Mouse (Mus musculus): ENCODE data around the gene Hoxb13. TPM values are rescaled to one million over a fixed set of nuclear protein-coding genes. Genes with fewer than 3 reads are reported as not detected.
A peak's percentile ranks its signal among the peaks of the same experiment; 100 is the strongest.

Hoxb13 gene
- polyA plus RNA-seq, 1 experiment from 2014 or later: not detected

- ATAC-seq (ENCODE audit: insufficient number of reproducible peaks, insufficient read depth, low FRiP score, low TSS enrichment, low read depth): no peak
- Histone ChIP-seq H3K27me3 (peaks cover 95% of the 10 kb centered on the region), H3K36me3 (no peaks in the 10 kb centered on the region), H3K27ac (no peak overlapping the region), H3K4me2 (no peak overlapping the region; the same call in 1 of the 2 replicates), H3K4me1 (replicated peaks) (0 out of 2 replicates have a peak, but pooled peaks cover 8% of the 10 kb centered on the region), H3K9me3 (no peaks in the 10 kb centered on the region), H3K9ac (replicated peaks) (no peak overlapping the region), H3K4me3 (replicated peaks) (peak overlapping the region; percentile 12)
- WGBS: under 1% methylated on average over 16 of the region's 16 CpGs
Observed at GRCm38 (mm10) chr11:96203789-96204186, 9.7 kb downstream of the Hoxb13 start.

DNA sequence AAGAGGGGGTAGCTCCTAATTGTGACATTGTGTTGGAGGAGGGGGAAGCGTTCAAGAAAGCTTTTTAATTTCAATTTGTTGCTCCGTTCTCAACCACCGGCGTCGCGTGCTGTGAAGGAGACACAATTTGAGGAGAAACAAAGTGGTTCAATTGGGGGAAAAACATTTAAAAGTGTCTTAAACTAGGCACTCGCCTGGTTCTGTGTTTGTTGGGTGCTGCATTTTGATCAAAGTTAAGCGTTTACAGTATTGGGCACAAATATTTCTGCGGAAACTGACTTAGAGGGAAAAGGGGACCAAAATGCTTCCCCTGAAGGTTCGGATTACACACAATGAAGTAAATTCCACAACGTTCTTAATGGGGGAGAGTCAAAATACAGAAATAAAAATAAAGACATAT lies 10.2 kb downstream of the Hoxb13 start:
- 2% methylated on average over 11 of the region's 11 CpGs for WGBS
- Histone ChIP-seq H3K27ac (no peak overlapping the region), H3K4me3 (replicated peaks) (no peak overlapping the region), H3K9ac (replicated peaks) (no peak overlapping the region), H3K9me3 (no peaks in the 10 kb centered on the region), H3K27me3 (peaks cover 95% of the 10 kb centered on the region), H3K36me3 (no peaks in the 10 kb centered on the region), H3K4me1 (replicated peaks) (0 out of 2 replicates have a peak, but pooled peaks cover 8% of the 10 kb centered on the region), H3K4me2 (no peak overlapping the region)
- ATAC-seq (ENCODE audit: insufficient number of reproducible peaks, insufficient read depth, low FRiP score, low TSS enrichment, low read depth): no peak

GRCm38 (mm10) chr11:96205426-96206131 lies 11.5 kb downstream of the Hoxb13 start:
- WGBS: 2% methylated on average over 15 of the region's 15 CpGs
- no peak overlapping the region for H3K9ac ChIP-seq (replicated peaks)
- H3K4me1 ChIP-seq (replicated peaks): 0 out of 2 replicates have a peak, but pooled peaks cover 4% of the 10 kb centered on the region
- H3K4me3 ChIP-seq (replicated peaks): no peak overlapping the region
- no peaks in the 10 kb centered on the region for H3K9me3 ChIP-seq
- no peak for ATAC-seq (ENCODE audit: insufficient number of reproducible peaks, insufficient read depth, low FRiP score, low TSS enrichment, low read depth)
- no peak overlapping the region for H3K27ac ChIP-seq
- no peaks in the 10 kb centered on the region for H3K36me3 ChIP-seq
- no peak overlapping the region for H3K4me2 ChIP-seq
- H3K27me3 ChIP-seq: peaks cover 91% of the 10 kb centered on the region

- H3K4me2 ChIP-seq: no peak overlapping the region
- H3K9ac ChIP-seq (replicated peaks): no peak overlapping the region
- no peaks in the 10 kb centered on the region for H3K36me3 ChIP-seq
- no peak for ATAC-seq (ENCODE audit: insufficient number of reproducible peaks, insufficient read depth, low FRiP score, low TSS enrichment, low read depth)
- H3K27ac ChIP-seq: no peak overlapping the region
- 0 out of 2 replicates have a peak, but pooled peaks cover 3% of the 10 kb centered on the region for H3K27me3 ChIP-seq
- no peaks in the 10 kb centered on the region for H3K4me1 ChIP-seq (replicated peaks)
- no peak overlapping the region for H3K4me3 ChIP-seq (replicated peaks)
- H3K9me3 ChIP-seq: peaks cover 6% of the 10 kb centered on the region; the same call in 1 of the 2 replicates
- 47% methylated on average over 2 of the region's 2 CpGs for WGBS
Observed at GRCm38 (mm10) chr11:96223813-96224212, 29.7 kb downstream of the Hoxb13 start.

DNA sequence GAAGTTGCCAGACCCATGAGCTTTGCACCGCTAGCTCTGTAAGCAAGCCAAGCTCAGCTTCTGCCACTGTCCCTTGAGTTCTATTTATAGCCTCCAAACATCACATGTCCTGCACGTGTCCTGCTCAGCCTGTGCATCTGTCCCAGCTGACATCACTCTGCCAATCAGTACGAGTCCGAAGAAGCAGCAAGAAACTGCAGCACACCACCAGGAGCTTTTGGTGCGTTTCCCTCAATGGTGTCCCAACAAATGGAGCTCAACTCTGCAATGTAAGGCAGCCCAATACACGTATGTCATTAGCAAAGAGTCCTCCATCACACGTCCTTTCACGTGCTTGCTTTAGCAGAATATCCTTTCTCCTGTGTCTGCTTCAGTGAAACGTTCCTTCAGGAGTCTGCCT lies 33.6 kb downstream of the Hoxb13 start:
- Histone ChIP-seq H3K36me3 (no peaks in the 10 kb centered on the region), H3K9ac (replicated peaks) (no peak overlapping the region), H3K9me3 (no peaks in the 10 kb centered on the region), H3K4me1 (replicated peaks) (no peaks in the 10 kb centered on the region), H3K27me3 (peaks cover 8% of the 10 kb centered on the region; the same call in 1 of the 2 replicates), H3K4me3 (replicated peaks) (no peak overlapping the region), H3K27ac (no peak overlapping the region), H3K4me2 (no peak overlapping the region)
- WGBS: 84% methylated on average over 9 of the region's 9 CpGs
- ATAC-seq (ENCODE audit: insufficient number of reproducible peaks, insufficient read depth, low FRiP score, low TSS enrichment, low read depth): no peak

GRCm38 (mm10) chr11:96234906-96235305 lies 40.8 kb downstream of the Hoxb13 start:
- no peak overlapping the region for H3K27ac ChIP-seq
- peaks cover 47% of the 10 kb centered on the region for H3K27me3 ChIP-seq
- no peak overlapping the region for H3K4me2 ChIP-seq
- no peak for ATAC-seq (ENCODE audit: insufficient number of reproducible peaks, insufficient read depth, low FRiP score, low TSS enrichment, low read depth)
- H3K36me3 ChIP-seq: no peaks in the 10 kb centered on the region
- no peak overlapping the region for H3K4me3 ChIP-seq (replicated peaks)
- H3K9ac ChIP-seq (replicated peaks): no peak overlapping the region
- H3K4me1 ChIP-seq (replicated peaks): no peaks in the 10 kb centered on the region
- WGBS: 1% methylated on average over 12 of the region's 12 CpGs
- H3K9me3 ChIP-seq: no peaks in the 10 kb centered on the region

DNA sequence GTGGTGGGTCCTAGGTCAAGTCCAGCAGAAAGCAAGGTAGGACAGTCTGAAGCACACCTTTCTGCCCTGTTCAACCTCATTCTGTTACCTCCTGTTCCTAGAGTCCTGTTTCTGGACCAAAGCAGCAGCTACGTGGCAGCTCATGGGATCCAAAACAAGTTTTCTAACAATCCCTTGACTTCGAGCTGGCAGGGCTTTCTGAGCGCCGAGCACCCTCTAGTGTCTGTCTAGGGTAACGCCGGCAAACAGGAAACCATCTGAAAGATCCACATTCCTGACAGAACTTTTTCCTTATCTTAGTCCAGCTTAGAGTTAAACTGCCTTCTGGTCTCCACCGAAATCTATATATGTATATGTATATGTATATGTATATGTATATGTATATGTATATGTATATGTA lies 46.1 kb downstream of the Hoxb13 start:
- Histone ChIP-seq H3K9me3 (no peaks in the 10 kb centered on the region), H3K9ac (replicated peaks) (no peak overlapping the region), H3K4me1 (replicated peaks) (no peaks in the 10 kb centered on the region), H3K36me3 (no peaks in the 10 kb centered on the region), H3K27me3 (peaks cover 27% of the 10 kb centered on the region), H3K4me3 (replicated peaks) (no peak overlapping the region), H3K27ac (no peak overlapping the region), H3K4me2 (no peak overlapping the region)
- WGBS: 1% methylated on average over 7 of the region's 7 CpGs
- ATAC-seq (ENCODE audit: insufficient number of reproducible peaks, insufficient read depth, low FRiP score, low TSS enrichment, low read depth): no peak

Other genes starting within 250 kb of the Hoxb13 start
- gene Igf2bp1, start 188.4 kb upstream of the Hoxb13 start, polyA plus RNA-seq (2016; fragmentation: Nextera tagmentation; extraction: Ambion mirVana): 110 and 122 TPM in 2 replicates
- not detected in 2 replicates for gene Gip, start 169.8 kb upstream of the Hoxb13 start, polyA plus RNA-seq (2016; fragmentation: Nextera tagmentation; extraction: Ambion mirVana)
- gene Snf8, start 159.4 kb upstream of the Hoxb13 start, polyA plus RNA-seq (2016; fragmentation: Nextera tagmentation; extraction: Ambion mirVana): 89.8 and 103 TPM in 2 replicates
- 46.0 and 50.9 TPM in 2 replicates for gene Ube2z, start 128.9 kb upstream of the Hoxb13 start, polyA plus RNA-seq (2016; fragmentation: Nextera tagmentation; extraction: Ambion mirVana)
- 492 and 507 TPM in 2 replicates for gene Atp5g1, start 118.6 kb upstream of the Hoxb13 start, polyA plus RNA-seq (2016; fragmentation: Nextera tagmentation; extraction: Ambion mirVana)
- not detected in 2 replicates for gene Calcoco2, start 82.4 kb upstream of the Hoxb13 start, polyA plus RNA-seq (2016; fragmentation: Nextera tagmentation; extraction: Ambion mirVana)
- not detected in 2 replicates for gene Ttll6, start 60.5 kb upstream of the Hoxb13 start, polyA plus RNA-seq (2016; fragmentation: Nextera tagmentation; extraction: Ambion mirVana)
- gene Hoxb9, start 77.1 kb downstream of the Hoxb13 start, polyA plus RNA-seq (2016; fragmentation: Nextera tagmentation; extraction: Ambion mirVana): 1.0 and 1.3 TPM in 2 replicates
- 0.24 and 0.40 TPM in 2 replicates for gene Hoxb8, start 87.6 kb downstream of the Hoxb13 start, polyA plus RNA-seq (2016; fragmentation: Nextera tagmentation; extraction: Ambion mirVana)
- 1.8 and 2.1 TPM in 2 replicates for gene Hoxb7, start 92.3 kb downstream of the Hoxb13 start, polyA plus RNA-seq (2016; fragmentation: Nextera tagmentation; extraction: Ambion mirVana)
- gene Hoxb6, start 98.2 kb downstream of the Hoxb13 start, polyA plus RNA-seq (2016; fragmentation: Nextera tagmentation; extraction: Ambion mirVana): 1.0 and 1.1 TPM in 2 replicates
- gene Hoxb5, start 109.0 kb downstream of the Hoxb13 start, polyA plus RNA-seq (2016; fragmentation: Nextera tagmentation; extraction: Ambion mirVana): 0.83 and 2.1 TPM in 2 replicates
- 0.56 and 0.73 TPM in 2 replicates for gene Hoxb4, start 124.0 kb downstream of the Hoxb13 start, polyA plus RNA-seq (2016; fragmentation: Nextera tagmentation; extraction: Ambion mirVana)
- 0.55 and 0.68 TPM in 2 replicates for gene Hoxb3, start 129.0 kb downstream of the Hoxb13 start, polyA plus RNA-seq (2016; fragmentation: Nextera tagmentation; extraction: Ambion mirVana)
- 5.1 and 6.0 TPM in 2 replicates for gene Hoxb2, start 156.2 kb downstream of the Hoxb13 start, polyA plus RNA-seq (2016; fragmentation: Nextera tagmentation; extraction: Ambion mirVana)
- gene Hoxb1, start 171.4 kb downstream of the Hoxb13 start, polyA plus RNA-seq (2016; fragmentation: Nextera tagmentation; extraction: Ambion mirVana): not detected in 2 replicates

Measured in limb, embryonic 12.5 days (tissue).